Mouse (Mus musculus) left cerebral cortex, postnatal 25 days (tissue): ENCODE measurements around the gene Akr1cl. TPM values are rescaled to one million over a fixed set of nuclear protein-coding genes. Genes with fewer than 3 reads are reported as not detected.

Experiments
- DNase-seq, 2 experiments: peaks; one replicate each; pipeline ENCODE4 v3.0.0; 2022; ENCODE audit warnings: low spot score in 2 of 2, mixed read lengths in 1 of 2
- intact Hi-C: fragments of 180-260 bp; cut with DNase I; formaldehyde crosslinking; loops from one replicate; pipeline ENCODE4 v1.15.1; 2025
- total RNA-seq, 2 experiments: library from RNA; stranded (reverse); gene quantifications; 2 replicates each; pipeline ENCODE4 v1.2.3; 2021

Gene Akr1cl
- total RNA-seq, 2 experiments from 2014 or later, result not detected

DNA sequence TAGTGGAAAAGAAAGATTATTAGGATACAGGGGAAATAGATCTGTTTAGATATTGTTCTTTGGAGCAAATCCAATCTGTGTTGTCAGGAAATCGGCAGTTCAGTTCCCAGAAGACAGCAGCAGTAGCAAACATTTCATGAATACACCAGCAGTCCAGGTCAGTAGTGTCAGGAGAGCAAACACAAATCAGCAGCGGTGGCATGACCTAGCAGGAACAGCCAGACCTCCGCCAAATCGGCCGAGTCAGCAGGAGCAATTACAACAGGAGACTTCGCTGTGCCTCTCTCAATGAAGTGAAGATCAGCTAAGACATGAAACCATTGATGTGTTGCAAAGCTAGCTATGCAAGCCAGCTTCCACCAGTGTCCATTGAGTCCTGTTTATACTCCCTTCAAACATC, 27.0 kb downstream of the Akr1cl start:
- no peak for DNase-seq
- intact Hi-C loops, result no loop called here

DNA sequence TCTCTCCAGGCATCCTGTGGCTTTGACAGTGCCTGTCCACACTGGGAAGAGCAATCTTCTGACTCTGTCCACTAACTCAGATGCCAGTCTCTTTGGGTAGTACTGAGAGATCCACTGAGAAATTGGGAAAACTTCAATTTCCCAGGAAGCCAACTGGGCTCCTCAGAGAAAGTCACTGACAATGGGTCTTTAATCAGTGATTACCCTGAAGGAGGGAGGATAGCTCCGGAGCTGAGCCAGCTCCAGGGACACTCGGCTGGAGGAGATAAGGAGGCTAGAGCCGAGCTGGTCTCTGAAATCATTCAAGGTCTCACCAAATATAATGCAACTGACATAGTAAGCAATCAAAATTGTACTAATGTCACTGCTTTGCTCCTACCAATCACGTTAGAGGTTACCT, 28.0 kb downstream of the Akr1cl start:
- intact Hi-C loops, result no loop called here
- DNase-seq, result no peak

DNA sequence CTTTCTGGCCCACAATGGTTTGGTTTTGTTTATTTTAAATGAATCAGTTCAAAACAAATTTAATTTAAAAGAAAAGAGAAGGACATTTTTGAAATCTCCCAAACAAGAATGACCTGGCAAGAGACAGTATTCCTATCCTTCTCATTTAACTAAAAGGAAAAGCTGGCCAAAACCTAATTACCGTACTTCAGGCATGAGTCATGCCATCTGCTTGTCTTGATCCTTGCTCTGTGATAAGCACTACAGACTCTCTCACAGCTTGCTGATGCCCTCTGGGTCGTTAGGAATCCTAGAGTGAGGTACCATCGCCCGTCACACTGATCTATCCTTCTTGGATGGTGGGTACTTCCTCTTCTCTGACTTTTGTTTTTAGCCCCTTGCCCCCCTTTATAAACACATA, 39.4 kb downstream of the Akr1cl start:
- intact Hi-C loops, result no loop called here
- DNase-seq, result no peak

DNA sequence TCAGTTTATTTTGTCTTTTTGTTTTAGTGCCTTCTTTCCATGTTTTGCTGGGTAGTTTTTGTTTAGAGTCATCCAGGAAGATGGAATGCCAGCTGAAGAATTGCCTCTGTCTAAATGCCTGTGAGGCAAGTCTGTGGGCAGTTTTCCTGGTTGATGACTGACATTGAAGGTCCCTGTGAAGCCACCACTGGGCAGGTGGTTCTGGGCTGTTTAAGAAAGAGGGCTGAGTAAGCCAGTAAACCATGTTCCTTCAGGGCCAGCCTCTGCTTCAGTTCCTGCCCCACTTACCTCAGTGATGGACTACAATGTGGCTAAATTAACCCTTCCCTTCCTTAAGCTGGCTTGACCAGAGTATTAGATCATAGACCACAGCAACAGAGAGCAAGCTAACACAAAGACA, 44.4 kb downstream of the Akr1cl start:
- DNase-seq, result no peak
- intact Hi-C loops, result loop anchor here (5.0 to 10.0 kb wide), 2 partner anchors 271 to 363 kb away; no protein-coding TSS in a partner anchor

DNA sequence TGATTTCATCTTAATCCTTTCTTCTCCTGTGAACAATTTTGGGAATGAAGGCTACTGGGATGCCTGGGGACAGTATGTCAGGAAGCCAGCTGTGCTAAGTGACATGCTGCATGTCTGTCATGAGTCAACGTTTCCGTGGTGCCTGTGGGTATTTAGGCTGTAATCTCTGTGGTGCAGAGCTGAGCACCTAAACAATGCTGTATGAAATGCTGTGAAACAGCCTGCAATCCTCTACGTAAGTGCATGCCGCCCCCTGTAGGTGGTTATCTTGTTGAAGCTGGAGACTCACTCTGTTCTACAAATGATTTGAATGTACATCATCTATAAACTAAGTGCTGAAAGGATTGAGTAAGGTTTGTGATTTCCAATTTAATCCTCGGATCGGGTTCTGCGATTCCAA, 46.4 kb downstream of the Akr1cl start:
- intact Hi-C loops, result loop anchor here (5.0 to 10.0 kb wide), 2 partner anchors 269 to 361 kb away; no protein-coding TSS in a partner anchor
- DNase-seq, result peak; percentile 69 to 84

DNA sequence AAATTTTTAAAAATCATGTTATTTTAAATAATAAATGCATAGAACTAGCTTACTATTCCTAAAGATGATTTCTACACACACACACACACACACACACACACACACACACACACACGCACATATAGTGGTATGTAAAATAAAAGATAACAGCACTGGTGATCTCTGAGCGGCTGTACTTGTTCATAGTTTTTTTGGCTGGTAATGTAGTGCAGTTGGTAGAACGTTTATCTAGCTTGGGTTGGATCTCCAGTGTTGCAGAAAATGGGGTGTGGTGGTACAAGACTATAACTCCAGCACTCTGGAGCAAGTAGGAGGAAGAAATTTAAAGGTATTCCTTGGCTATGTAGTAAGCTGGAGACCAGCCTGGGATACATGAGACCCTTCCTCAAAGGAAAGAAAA, 49.3 kb downstream of the Akr1cl start:
- no peak for DNase-seq
- intact Hi-C loops, result loop anchor here (10.0 kb wide), 1 partner anchor 358 kb away; no protein-coding TSS in a partner anchor

DNA sequence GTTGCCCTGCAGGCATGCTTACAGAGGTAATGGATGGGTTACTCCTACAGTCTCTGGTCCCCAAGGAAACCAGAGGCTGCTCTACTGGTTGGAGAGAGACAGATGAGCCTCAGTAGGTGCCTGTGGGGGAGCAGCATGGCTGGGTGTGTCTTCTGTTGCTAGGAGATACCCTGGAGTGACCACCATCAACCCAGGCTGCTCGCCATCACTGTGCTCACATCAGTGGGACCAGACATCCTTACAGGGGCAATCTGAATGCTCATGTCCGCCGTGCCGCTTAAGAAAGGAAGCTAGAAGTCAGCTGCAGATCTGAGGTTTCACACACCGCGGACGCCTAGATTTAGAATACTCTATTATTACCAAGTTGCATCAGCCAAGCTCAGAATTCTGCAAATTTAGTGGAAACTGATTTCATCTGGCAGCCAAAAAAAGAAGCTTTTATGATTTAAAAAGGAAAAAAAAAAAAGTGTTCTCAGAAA, 54.2 kb downstream of the Akr1cl start:
- DNase-seq, result peak; percentile 52 to 80
- intact Hi-C loops, result no loop called here

DNA sequence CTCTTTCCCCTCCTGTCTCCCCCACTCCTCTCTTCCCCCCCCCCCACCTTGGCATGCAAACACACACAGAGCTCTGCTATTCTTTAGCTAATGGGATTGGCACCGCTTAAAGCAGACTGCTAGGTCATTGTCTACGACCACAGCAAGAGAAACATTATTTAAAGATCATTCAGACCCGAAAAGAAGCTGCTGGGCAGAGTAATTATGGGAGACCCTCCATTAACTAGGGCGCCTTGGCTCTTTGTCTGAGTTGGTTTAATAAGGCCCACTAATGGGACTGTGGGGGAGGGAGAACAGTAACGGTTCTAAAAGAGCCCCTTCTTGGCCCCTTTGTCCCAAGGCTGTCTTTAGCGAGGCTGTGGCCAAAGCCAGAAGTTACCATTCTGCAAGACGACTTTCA, 57.2 kb downstream of the Akr1cl start:
- intact Hi-C loops, result no loop called here
- no peak for DNase-seq

DNA sequence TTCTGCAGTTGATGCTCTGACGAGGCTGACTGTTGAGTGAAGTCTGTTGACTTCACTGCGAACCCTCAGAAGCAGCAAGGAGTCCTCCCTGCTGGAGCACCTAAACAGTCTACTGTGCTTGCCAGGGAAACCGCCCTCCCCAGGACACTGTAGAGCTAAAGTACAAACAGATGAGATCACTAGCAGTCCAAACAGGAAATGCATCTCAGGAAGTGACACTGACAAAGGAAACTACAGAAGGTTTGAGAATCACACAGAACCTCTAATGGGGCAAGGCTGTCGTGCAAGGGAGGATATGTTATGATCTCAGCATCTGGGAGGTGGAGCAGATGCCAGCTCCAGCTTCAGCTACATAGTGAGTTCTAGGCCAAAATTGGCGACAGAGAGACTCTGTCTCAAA, 61.9 kb downstream of the Akr1cl start:
- intact Hi-C loops, result no loop called here
- no peak for DNase-seq

Other genes with a start within 250 kb of the Akr1cl start
- gene Plekhm3, start 75.9 kb downstream of the Akr1cl start, total RNA-seq, result 10 to 100 TPM; 32.9 to 37.9 TPM
- gene Cryge, start 18.4 kb upstream of the Akr1cl start, total RNA-seq, result not detected
- not detected for gene Crygd, start 30.7 kb upstream of the Akr1cl start, total RNA-seq
- gene Crygc, start 40.9 kb upstream of the Akr1cl start, total RNA-seq, result not detected
- gene Crygb, start 49.5 kb upstream of the Akr1cl start, total RNA-seq, result not detected
- under 1 TPM in 1 of 2 experiments, not detected in 1; 0.57 TPM for gene Cryga, start 70.6 kb upstream of the Akr1cl start, total RNA-seq
- gene Gm28845, start 86.8 kb upstream of the Akr1cl start, total RNA-seq, result under 1 TPM in 1 of 2 experiments, not detected in 1; 0.69 TPM
- gene D630023F18Rik, start 90.5 kb upstream of the Akr1cl start, total RNA-seq, result 1 to 10 TPM; 5.3 to 8.7 TPM
- gene Idh1, start 153.7 kb upstream of the Akr1cl start, total RNA-seq, result 10 to 100 TPM; 44.0 to 44.2 TPM
- gene Pikfyve, start 153.9 kb upstream of the Akr1cl start, total RNA-seq, result 10 to 100 TPM; 45.2 to 47.3 TPM
- 1 to 10 TPM; 2.0 to 2.7 TPM for gene Pth2r, start 249.3 kb upstream of the Akr1cl start, total RNA-seq